Mouse (Mus musculus) gastrocnemius, postnatal 25 days (tissue): ENCODE data around the gene Cep250. TPM values are rescaled to one million over a fixed set of nuclear protein-coding genes. Genes with fewer than 3 reads are reported as not detected.

ENCODE experiments used
- DNase-seq: peaks from one replicate; pipeline ENCODE4 v3.0.0; 2022
- total RNA-seq, 2 experiments: library from RNA; stranded (reverse); gene quantifications; 1 replicate in 1 of 2; 2 replicates in 1 of 2; pipeline ENCODE4 v1.2.3; 2021

Gene Cep250
- total RNA-seq, 2 experiments from 2014 or later, result 3.6 to 5.9 TPM

- no peak for DNase-seq
Observed at GRCm38 (mm10) chr2:155962991-155963390, 6.7 kb downstream of the Cep250 start.

DNA sequence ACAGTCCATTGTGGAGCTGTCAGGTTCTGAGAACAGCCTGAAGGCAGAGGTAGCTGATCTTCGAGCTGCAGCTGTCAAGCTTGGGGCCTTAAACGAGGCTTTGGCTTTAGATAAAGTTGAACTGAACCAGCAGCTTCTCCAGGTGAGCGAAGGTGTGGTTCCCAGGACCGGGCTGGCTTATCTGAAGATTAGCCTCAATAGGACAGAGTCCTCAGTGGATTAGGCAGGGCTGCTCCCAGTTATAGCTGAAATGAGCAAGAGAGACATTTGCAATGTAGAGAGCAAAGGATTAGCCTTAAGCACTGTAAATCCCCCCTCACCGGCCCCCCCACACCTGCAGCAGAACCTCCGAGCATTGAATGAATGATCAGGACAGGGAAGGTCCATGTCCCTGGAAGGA is 17.1 kb downstream of the Cep250 start:
- DNase-seq, result no peak

DNA sequence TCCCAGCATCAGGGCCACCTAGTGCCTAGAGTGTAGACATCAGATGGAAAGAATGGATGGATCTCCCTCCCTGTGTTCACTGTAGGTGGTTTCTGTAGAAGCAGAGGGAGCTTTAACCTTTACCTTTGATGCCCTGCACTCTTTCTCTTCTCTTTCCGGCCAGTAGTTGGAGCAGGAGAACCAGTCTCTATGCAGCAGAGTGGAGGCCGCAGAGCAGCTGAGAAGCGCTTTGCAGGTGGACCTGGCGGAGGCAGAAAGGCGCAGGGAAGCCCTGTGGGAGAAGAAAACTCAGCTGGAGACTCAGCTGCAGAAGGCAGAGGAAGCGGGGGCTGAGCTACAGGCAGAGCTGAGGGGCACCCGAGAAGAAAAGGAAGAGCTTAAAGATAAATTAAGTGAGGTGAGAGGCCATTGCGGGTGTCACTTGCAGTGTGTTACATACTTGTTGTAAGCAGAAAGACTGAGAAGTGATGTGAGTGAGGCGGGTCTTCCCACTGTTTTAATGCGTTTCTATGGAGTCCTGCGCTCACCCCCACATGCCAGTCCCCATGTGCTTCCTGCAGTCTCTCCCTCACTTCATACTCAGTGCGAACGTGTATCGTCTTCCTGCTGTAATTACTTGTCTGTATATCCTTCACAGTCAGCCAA is 18.0 kb downstream of the Cep250 start:
- no peak for DNase-seq

GRCm38 (mm10) chr2:155979328-155979991 is 23.2 kb downstream of the Cep250 start:
- no peak for DNase-seq

DNA sequence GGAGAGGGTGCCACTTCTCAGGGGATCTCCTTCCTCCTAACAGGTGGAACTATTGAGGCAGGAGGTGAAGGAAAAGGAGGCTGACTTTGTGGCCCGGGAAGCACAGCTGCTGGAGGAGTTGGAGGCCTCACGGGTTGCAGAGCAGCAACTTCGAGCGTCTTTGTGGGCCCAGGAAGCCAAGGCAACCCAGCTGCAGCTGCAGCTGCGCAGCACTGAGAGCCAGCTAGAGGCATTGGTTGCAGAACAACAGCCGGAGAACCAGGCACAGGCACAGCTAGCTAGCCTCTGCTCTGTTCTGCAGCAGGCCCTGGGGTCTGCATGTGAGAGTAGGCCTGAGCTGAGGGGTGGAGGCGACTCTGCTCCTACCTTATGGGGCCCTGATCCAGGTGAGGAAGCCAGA is 29.5 kb downstream of the Cep250 start:
- DNase-seq, result no peak

GRCm38 (mm10) chr2:155987131-155987530 is 30.9 kb downstream of the Cep250 start:
- DNase-seq, result no peak

DNA sequence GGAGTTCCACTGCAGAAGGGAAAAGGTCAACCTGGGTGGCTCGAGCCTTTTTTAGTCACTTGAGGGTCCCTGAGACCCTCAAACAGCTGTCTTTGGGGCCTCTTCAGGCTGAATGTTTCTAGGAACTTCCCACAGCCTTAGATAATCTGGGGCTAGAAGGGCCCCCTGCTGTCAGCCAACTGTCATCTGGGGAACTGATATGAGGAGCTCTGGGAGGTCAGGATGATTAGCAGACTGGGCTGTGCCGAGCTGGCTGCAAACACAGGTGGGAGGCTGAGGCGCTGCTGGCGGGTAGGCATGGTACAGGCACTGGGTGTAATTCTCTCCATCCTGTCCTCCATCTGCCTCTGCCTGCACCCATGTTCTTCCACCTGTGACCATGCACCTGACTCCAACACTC is 32.8 kb downstream of the Cep250 start:
- DNase-seq, result no peak

- no peak for DNase-seq
Observed at GRCm38 (mm10) chr2:155991151-155991550, 34.9 kb downstream of the Cep250 start.

GRCm38 (mm10) chr2:155991863-155992321 is 35.6 kb downstream of the Cep250 start:
- peak; percentile 58 for DNase-seq

DNA sequence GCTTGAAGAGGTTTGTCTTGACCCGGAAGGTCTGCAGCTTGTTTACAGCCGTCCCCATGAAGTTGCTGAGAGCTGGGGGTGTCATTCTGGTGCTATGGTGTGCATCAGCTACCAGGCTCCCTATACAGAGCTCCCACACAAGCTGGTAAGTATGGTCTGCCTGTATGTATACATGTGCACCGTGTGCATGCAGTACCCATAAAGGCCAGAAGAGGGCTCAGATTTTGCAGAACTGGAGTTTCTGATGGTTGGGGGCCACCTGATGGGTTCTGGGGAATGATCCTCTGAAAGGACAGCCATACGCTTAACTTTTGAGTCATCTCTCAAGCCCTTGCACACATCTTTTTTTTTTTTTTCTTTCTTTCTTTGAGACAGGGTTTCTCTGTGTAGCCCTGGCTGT is 49.1 kb downstream of the Cep250 start:
- DNase-seq, result no peak

DNA sequence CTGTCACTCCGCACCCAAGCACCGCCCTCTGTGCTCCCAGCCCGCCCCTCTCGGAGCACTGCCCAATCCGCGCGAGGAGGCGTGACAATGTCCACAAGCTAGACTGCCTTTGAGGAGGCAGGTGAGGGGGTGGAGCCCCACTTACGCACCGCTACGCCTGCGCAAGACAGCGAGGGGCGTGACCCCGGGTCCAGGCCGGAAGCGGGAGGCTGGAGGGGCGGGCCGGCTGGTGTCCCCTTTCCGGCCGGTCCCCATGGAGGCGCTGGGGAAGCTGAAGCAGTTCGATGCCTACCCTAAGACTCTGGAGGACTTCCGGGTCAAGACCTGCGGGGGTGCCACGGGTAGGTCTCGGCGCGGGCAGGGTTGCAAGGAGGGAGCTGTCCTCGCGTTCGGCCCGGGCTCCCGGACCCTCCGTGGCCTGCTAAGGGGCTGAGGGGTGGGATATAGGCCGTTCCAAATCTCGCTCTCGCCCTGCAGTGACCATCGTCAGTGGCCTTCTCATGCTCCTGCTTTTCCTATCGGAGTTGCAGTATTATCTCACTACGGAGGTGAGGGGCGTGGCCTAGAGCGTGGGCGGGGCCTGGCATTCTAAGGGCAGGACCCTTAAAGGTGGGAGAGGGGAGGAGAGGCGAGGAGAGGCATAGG is 51.8 kb downstream of the Cep250 start, which contains the start of the genes 6430550D23Rik and Ergic3:
6430550D23Rik (minus strand) TSS at position 90 of the 645 bp plus-strand sequence.
Ergic3 (plus strand) TSS at position 158 of the 645 bp plus-strand sequence.
- DNase-seq, result peak; percentile 99

DNA sequence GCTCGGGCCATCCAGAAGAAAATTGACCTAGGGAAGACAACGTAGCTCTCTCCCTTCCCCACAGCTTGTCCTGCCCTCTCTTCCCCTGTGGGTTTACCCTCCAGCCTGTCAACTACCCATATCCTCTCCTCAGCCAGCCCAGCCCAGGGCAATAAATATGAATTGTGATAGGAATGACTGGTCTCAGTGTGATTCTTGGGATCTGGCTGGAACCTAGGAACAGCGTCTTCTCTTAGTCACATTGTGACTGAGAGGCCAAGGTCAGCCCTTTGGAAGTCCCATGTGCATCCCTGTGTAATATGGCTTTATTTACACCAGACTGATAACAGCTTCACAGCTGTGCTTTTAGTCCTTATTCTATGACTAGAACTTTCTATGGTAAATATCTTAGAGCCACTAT is 61.8 kb downstream of the Cep250 start:
- no peak for DNase-seq

DNA sequence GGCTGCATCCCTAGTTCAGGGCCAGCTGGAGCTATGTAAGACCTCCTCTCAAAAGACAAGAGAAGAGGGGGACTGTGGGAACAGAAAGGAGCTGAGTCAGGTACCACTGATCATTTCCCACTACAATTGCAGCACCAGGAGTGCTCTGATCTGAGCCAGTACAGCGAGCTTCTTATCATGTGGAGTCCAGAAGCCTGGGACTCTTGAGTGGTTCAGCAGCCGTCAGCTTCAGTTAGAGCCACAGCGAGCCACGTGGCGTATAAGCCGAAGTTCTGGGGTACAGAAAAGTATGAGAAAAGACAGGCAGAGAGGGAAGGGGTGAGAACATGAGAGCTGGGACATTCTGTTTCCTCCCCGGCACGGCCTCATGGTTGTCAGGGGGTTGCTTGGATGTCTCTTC is 65.0 kb downstream of the Cep250 start:
- no peak for DNase-seq

- no peak for DNase-seq
Observed at GRCm38 (mm10) chr2:156021765-156022164, 65.5 kb downstream of the Cep250 start.

GRCm38 (mm10) chr2:156025482-156025881 is 69.2 kb downstream of the Cep250 start:
- no peak for DNase-seq

GRCm38 (mm10) chr2:156039390-156039789 is 83.1 kb downstream of the Cep250 start:
- DNase-seq, result no peak

- no peak for DNase-seq
Observed at GRCm38 (mm10) chr2:156042903-156043302, 86.6 kb downstream of the Cep250 start.

GRCm38 (mm10) chr2:156047929-156048328 is 91.7 kb downstream of the Cep250 start:
- no peak for DNase-seq

Other genes with a start within 250 kb of the Cep250 start
- gene Edem2, start 227.0 kb upstream of the Cep250 start, total RNA-seq, result 1 to 10 TPM; 3.9 to 5.0 TPM
- gene Gm17581, start 220.6 kb upstream of the Cep250 start, total RNA-seq, result not detected
- gene Procr, start 205.3 kb upstream of the Cep250 start, total RNA-seq, result 10 to 100 TPM in 1 of 2 experiments, 1 to 10 TPM in 1; 5.9 to 12.4 TPM
- not detected for gene Mmp24, start 181.1 kb upstream of the Cep250 start, total RNA-seq
- 10 to 100 TPM; 22.3 to 25.3 TPM for gene BC029722, start 137.0 kb upstream of the Cep250 start, total RNA-seq
- 10 to 100 TPM; 38.6 to 45.3 TPM for gene Eif6, start 129.5 kb upstream of the Cep250 start, total RNA-seq
- not detected for gene Fam83c, start 121.6 kb upstream of the Cep250 start, total RNA-seq
- 100 to 1,000 TPM; 140 to 156 TPM for gene Uqcc1, start 26.1 kb upstream of the Cep250 start, total RNA-seq
- not detected for gene Gm15557, start 15.7 kb upstream of the Cep250 start, total RNA-seq
- gene Gdf5, start 11.1 kb upstream of the Cep250 start, total RNA-seq, result not detected
- gene 6430550D23Rik, start 51.5 kb downstream of the Cep250 start, total RNA-seq, result under 1 TPM; 0.51 to 0.54 TPM
- 10 to 100 TPM; 44.6 to 51.7 TPM for gene Ergic3, start 51.6 kb downstream of the Cep250 start, total RNA-seq
- gene Fer1l4, start 96.5 kb downstream of the Cep250 start, total RNA-seq, result not detected
- under 1 TPM; 0.13 to 0.31 TPM for gene Spag4, start 108.7 kb downstream of the Cep250 start, total RNA-seq
- 10 to 100 TPM in 1 of 2 experiments, 1 to 10 TPM in 1; 8.2 to 10.9 TPM for gene Cpne1, start 155.5 kb downstream of the Cep250 start, total RNA-seq
- gene Rbm12, start 155.5 kb downstream of the Cep250 start, total RNA-seq, result 1 to 10 TPM; 6.3 TPM
- gene Gm28036, start 170.6 kb downstream of the Cep250 start, total RNA-seq, result 1 to 10 TPM; 4.9 to 5.6 TPM
- gene Romo1, start 187.6 kb downstream of the Cep250 start, total RNA-seq, result 100 to 1,000 TPM; 206 to 210 TPM
- 10 to 100 TPM; 74.2 to 80.6 TPM for gene Nfs1, start 187.7 kb downstream of the Cep250 start, total RNA-seq
- 10 to 100 TPM; 95.5 to 96.8 TPM for gene Rbm39, start 223.8 kb downstream of the Cep250 start, total RNA-seq
- gene Phf20, start 240.0 kb downstream of the Cep250 start, total RNA-seq, result 10 to 100 TPM; 20.1 to 20.8 TPM